Mouse (Mus musculus): ENCODE measurements around the gene Slc7a15. TPM values are rescaled to one million over a fixed set of nuclear protein-coding genes. Genes with fewer than 3 reads are reported as not detected.

Slc7a15 gene
- polyA plus RNA-seq, 1 experiment = 0.16 TPM

DNA sequence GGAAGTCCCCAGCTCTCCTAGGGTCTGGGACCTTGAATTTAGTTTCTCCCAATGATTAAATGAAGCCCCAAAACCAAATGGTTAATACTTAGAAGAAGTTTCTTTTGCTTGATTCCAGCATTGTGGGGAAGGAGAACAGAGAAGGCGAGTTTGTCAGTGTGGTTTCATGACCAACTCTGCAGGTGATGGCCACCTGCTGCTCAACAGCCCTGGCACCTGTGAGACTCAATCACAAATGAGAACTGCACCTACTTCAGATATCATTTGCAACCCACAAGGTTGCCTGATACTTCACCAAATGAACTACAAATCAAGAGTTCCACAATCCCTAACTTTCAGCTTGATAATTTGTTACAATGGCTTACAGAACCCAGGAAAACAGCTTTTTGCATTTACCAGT is 71.7 kb downstream of the Slc7a15 start:
- TF ChIP-seq POLR2A (IDR thresholded peaks at IDR 0.05; ENCODE audit: control insufficient read depth, extremely low read depth, insufficient read depth, low read length, poor library complexity) (no peak), CTCF (IDR thresholded peaks at IDR 0.05; ENCODE audit: borderline replicate concordance, control insufficient read depth, extremely low read depth, insufficient read depth, low read length, poor library complexity) (no peak)
- H3K27ac ChIP-seq (ENCODE audit: control insufficient read depth, insufficient read depth, low read length) = no peak overlapping the region
- no peaks in the 10 kb centered on the region for H3K4me1 ChIP-seq (replicated peaks; ENCODE audit: control insufficient read depth, insufficient read depth, low read length)
- no peak overlapping the region for H3K4me3 ChIP-seq (ENCODE audit: control insufficient read depth, insufficient read depth, low read length)
- WGBS = 10% methylated on average over 1 of the region's 1 CpGs
- no peaks in the 10 kb centered on the region for H3K36me3 ChIP-seq (ENCODE audit: control insufficient read depth, insufficient read depth, low read length)
- H3K27me3 ChIP-seq (ENCODE audit: control insufficient read depth, insufficient read depth, low read length) = no peaks in the 10 kb centered on the region
- no peak for DNase-seq

- TF ChIP-seq CTCF (IDR thresholded peaks at IDR 0.05; ENCODE audit: borderline replicate concordance, control insufficient read depth, extremely low read depth, insufficient read depth, low read length, poor library complexity) = no peak
- no peak for TF ChIP-seq POLR2A (IDR thresholded peaks at IDR 0.05; ENCODE audit: control insufficient read depth, extremely low read depth, insufficient read depth, low read length, poor library complexity)
- no peaks in the 10 kb centered on the region for H3K27me3 ChIP-seq (ENCODE audit: control insufficient read depth, insufficient read depth, low read length)
- H3K36me3 ChIP-seq (ENCODE audit: control insufficient read depth, insufficient read depth, low read length) = no peaks in the 10 kb centered on the region
- H3K4me3 ChIP-seq (ENCODE audit: control insufficient read depth, insufficient read depth, low read length) = no peak overlapping the region
- 87% methylated on average over 5 of the region's 5 CpGs for WGBS
- H3K4me1 ChIP-seq (replicated peaks; ENCODE audit: control insufficient read depth, insufficient read depth, low read length) = peaks cover 8% of the 10 kb centered on the region
- H3K27ac ChIP-seq (ENCODE audit: control insufficient read depth, insufficient read depth, low read length) = no peak overlapping the region
- DNase-seq = no peak
Measured at GRCm38 (mm10) chr12:8524062-8524461, 74.8 kb downstream of the Slc7a15 start.

DNA sequence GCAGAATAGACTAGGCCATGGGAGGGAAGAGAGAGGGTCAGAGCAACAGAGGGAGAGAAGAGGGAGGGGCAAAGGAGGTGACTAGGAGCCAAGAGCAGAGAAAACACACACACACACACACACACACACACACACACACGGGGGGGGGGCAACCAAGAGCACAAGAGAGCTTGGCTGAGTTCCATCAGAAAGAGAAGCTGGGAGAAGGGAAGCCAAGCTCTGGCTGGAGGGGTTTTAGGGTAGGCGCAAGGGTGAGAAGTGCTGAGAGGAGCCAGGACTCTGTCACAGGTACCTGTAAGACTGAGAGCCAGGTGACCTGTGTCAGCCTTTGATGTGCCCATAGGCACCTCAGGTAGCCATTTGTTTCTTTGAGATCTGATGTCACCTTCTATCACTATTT is 76.2 kb downstream of the Slc7a15 start:
- H3K36me3 ChIP-seq (ENCODE audit: control insufficient read depth, insufficient read depth, low read length) = no peaks in the 10 kb centered on the region
- H3K4me1 ChIP-seq (replicated peaks; ENCODE audit: control insufficient read depth, insufficient read depth, low read length) = peaks cover 8% of the 10 kb centered on the region
- no peaks in the 10 kb centered on the region for H3K27me3 ChIP-seq (ENCODE audit: control insufficient read depth, insufficient read depth, low read length)
- 45% methylated on average over 2 of the region's 2 CpGs for WGBS
- no peak overlapping the region for H3K4me3 ChIP-seq (ENCODE audit: control insufficient read depth, insufficient read depth, low read length)
- no peak overlapping the region for H3K27ac ChIP-seq (ENCODE audit: control insufficient read depth, insufficient read depth, low read length)
- no peak for TF ChIP-seq POLR2A (IDR thresholded peaks at IDR 0.05; ENCODE audit: control insufficient read depth, extremely low read depth, insufficient read depth, low read length, poor library complexity)
- no peak for TF ChIP-seq CTCF (IDR thresholded peaks at IDR 0.05; ENCODE audit: borderline replicate concordance, control insufficient read depth, extremely low read depth, insufficient read depth, low read length, poor library complexity)
- no peak for DNase-seq

GRCm38 (mm10) chr12:8521375-8522047 is 77.4 kb downstream of the Slc7a15 start:
- TF ChIP-seq CTCF (IDR thresholded peaks at IDR 0.05; ENCODE audit: borderline replicate concordance, control insufficient read depth, extremely low read depth, insufficient read depth, low read length, poor library complexity) (no peak), POLR2A (IDR thresholded peaks at IDR 0.05; ENCODE audit: control insufficient read depth, extremely low read depth, insufficient read depth, low read length, poor library complexity) (no peak)
- Histone ChIP-seq H3K27ac (ENCODE audit: control insufficient read depth, insufficient read depth, low read length) (no peak overlapping the region), H3K27me3 (ENCODE audit: control insufficient read depth, insufficient read depth, low read length) (no peaks in the 10 kb centered on the region), H3K4me1 (replicated peaks; ENCODE audit: control insufficient read depth, insufficient read depth, low read length) (peaks cover 8% of the 10 kb centered on the region), H3K36me3 (ENCODE audit: control insufficient read depth, insufficient read depth, low read length) (no peaks in the 10 kb centered on the region), H3K4me3 (ENCODE audit: control insufficient read depth, insufficient read depth, low read length) (no peak overlapping the region)
- WGBS = 7% methylated on average over 12 of the region's 12 CpGs
- DNase-seq = peak; percentile 69

DNA sequence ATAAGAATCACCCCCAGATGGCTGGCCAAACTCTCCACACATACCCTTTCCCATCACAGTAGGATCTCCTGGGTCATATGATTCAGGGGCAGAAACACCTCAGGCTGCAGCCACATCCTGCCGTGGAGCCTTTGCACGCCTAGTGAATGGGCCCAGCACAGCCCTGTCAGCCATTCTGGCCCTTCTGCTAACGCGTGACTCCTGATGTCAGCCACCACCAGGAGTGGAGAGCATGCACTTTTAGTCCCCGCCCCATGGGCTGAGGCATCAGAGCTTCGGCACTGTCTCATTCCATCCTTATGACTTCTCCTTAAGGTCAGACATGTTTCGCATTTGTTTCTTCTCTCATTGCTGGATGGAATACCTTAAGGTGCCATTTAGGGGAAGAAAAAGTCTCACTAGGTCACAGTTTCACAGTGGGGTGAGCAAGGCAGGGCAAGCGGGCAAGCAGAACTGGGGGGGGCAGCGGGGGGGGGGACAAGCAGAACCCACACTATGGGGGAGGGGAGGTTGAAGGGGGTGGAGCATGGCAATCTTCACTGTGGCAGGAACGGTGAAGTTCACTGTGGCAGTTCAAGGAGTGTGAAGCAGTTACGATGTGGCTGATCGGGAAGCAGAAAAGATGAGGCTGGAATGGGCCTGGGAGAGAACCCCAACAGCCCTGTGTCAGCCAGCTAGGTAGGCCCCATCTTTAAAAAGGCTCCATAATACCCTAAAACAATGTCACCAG is 79.3 kb downstream of the Slc7a15 start:
- 56% methylated on average over 12 of the region's 12 CpGs for WGBS
- no peaks in the 10 kb centered on the region for H3K36me3 ChIP-seq (ENCODE audit: control insufficient read depth, insufficient read depth, low read length)
- no peak for TF ChIP-seq CTCF (IDR thresholded peaks at IDR 0.05; ENCODE audit: borderline replicate concordance, control insufficient read depth, extremely low read depth, insufficient read depth, low read length, poor library complexity)
- no peak overlapping the region for H3K4me3 ChIP-seq (ENCODE audit: control insufficient read depth, insufficient read depth, low read length)
- H3K27ac ChIP-seq (ENCODE audit: control insufficient read depth, insufficient read depth, low read length) = no peak overlapping the region
- no peak for DNase-seq
- H3K4me1 ChIP-seq (replicated peaks; ENCODE audit: control insufficient read depth, insufficient read depth, low read length) = peaks cover 8% of the 10 kb centered on the region
- H3K27me3 ChIP-seq (ENCODE audit: control insufficient read depth, insufficient read depth, low read length) = no peaks in the 10 kb centered on the region

DNA sequence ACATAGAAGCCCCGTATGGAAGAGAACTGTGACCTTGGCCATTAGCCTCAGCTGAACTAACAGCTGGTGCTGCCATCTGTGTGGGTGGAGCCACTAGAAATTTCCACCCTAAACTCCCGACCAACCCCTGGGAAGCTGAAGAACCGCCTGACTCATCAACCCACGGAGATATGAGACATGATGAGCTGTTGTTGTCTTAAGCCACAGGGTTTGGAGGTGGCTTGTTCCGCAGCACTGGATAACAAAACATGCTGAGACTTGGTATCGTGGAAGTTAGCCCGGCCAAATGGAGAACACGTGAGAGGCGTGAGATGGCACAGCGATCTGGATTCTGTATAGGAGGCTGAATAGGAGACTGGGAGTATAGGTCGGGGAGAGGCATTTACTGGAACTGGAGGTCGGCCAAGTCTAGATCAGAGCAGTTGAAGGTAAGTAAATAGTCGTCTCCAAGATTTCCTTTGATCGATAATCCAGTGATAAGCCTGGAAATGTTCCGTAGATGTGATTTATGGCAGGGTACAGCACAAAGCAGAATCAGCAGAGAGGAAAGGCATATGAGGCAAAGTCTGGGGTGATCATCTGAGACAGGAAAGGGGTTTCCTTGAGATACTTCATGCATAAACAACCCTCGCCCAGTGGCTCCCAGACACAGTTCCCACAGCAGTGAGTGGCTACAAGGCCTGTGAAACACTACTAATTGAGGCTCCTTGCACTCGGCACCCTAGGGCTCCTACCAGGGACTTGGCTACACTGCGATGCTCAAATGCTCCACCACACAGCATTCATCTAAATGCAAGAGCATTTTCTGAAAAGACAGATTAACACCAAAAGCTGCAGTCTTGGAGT is 87.6 kb downstream of the Slc7a15 start:
- H3K36me3 ChIP-seq (ENCODE audit: control insufficient read depth, insufficient read depth, low read length) = no peaks in the 10 kb centered on the region
- WGBS = 85% methylated on average over 18 of the region's 18 CpGs

More for the DNA sequence above, 87.6 kb downstream of the Slc7a15 start:
- Histone ChIP-seq H3K4me1 (replicated peaks; ENCODE audit: control insufficient read depth, insufficient read depth, low read length) (no peaks in the 10 kb centered on the region), H3K27me3 (ENCODE audit: control insufficient read depth, insufficient read depth, low read length) (no peaks in the 10 kb centered on the region), H3K4me3 (ENCODE audit: control insufficient read depth, insufficient read depth, low read length) (no peak overlapping the region), H3K27ac (ENCODE audit: control insufficient read depth, insufficient read depth, low read length) (no peak overlapping the region)
- no peak for DNase-seq
- TF ChIP-seq CTCF (IDR thresholded peaks at IDR 0.05; ENCODE audit: borderline replicate concordance, control insufficient read depth, extremely low read depth, insufficient read depth, low read length, poor library complexity) (no peak), POLR2A (IDR thresholded peaks at IDR 0.05; ENCODE audit: control insufficient read depth, extremely low read depth, insufficient read depth, low read length, poor library complexity) (no peak)

Data from thymus, adult 2 months (tissue).